Mouse (Mus musculus): ENCODE measurements around the gene Ubxn6. TPM values are rescaled to one million over a fixed set of nuclear protein-coding genes. Genes with fewer than 3 reads are reported as not detected.
A peak's percentile ranks its signal among the peaks of the same experiment; 100 is the strongest.

Gene Ubxn6
- polyA plus RNA-seq, 1 experiment from 2014 or later = 60.4 TPM

DNA sequence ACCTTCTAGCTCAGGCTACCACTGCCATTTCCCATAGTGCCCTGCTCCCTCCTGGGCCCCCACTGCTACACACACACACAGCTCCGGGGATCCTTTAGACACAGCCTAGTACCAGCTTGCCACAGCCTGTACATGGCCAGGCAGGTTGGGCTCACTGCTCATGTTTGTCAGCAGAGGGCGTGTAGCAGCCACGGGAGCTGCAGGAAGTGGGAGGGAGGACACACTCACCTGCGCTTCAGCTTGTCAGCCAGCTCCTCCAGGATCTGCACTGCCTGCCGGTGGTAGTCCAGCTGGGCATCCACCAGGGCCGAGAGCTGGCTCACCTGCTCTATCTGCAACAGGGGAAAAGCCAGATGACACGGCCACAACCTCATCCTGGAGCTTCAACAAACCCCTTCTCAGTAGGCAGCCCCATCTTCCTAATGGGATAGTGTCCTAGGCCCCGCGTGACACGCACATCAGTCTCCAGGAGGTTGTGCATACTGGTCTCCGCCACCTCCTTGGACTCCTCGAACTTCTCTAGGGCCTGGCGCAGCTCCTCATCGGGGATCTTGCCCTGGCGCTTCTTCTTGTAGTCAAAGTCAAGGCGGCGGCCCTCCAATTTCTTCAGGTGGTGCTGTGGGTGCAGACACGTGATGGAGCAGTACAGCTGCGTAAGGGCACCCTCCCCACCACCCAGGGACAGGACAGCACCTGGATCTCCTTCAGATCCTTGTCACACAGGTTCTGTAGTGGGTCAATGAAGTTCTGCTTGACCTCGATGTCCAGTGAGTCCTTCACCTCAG, 56.3 kb downstream of the Ubxn6 start:
- Histone ChIP-seq H3K36me3 (ENCODE audit: insufficient read depth, low read length) (peaks cover 45% of the 10 kb centered on the region), H3K27ac (ENCODE audit: low read length) (no peak overlapping the region), H3K27me3 (replicated peaks; ENCODE audit: insufficient read depth, low read length) (no peaks in the 10 kb centered on the region), H3K4me3 (ENCODE audit: low read depth, low read length) (no peak overlapping the region), H3K4me1 (ENCODE audit: insufficient read depth, low read depth, low read length) (no peaks in the 10 kb centered on the region), H3K9me3 (ENCODE audit: low read length) (no peaks in the 10 kb centered on the region), H3K4me2 (replicated peaks; ENCODE audit: low read depth, low read length) (no peak overlapping the region), H3K9ac (replicated peaks; ENCODE audit: low read depth) (no peak overlapping the region)
- ATAC-seq (peak; percentile 46), DNase-seq (ENCODE audit: low spot score) (peak; percentile 39)
- WGBS = 68% methylated on average over 20 of the region's 20 CpGs
- TF ChIP-seq CTCF (IDR thresholded peaks at IDR 0.05) (peak; percentile 61), EP300 (IDR thresholded peaks at IDR 0.05) (no peak)

DNA sequence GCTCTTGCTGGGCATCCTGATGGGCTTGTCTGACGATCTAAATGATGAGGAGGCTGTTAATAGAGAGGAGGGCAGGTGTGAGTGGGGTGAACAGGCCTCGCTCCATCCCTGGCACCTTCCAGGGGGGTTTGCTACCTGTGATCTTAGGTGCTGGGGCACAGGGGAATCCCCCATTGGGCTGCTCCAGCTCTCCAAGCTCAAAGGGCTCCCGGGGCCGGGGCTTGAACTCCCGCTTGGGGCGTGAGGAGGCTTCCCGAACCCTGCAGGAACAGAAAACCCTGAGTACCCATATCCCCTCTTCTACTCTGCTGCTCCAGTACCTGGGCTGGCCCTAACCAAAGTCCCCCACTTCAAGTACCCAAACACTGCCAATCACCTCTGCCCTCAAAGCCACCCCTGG, 57.0 kb downstream of the Ubxn6 start:
- no peak for TF ChIP-seq CTCF (IDR thresholded peaks at IDR 0.05)
- TF ChIP-seq EP300 (IDR thresholded peaks at IDR 0.05) = no peak
- no peak overlapping the region for H3K4me3 ChIP-seq (ENCODE audit: low read depth, low read length)
- H3K27me3 ChIP-seq (replicated peaks; ENCODE audit: insufficient read depth, low read length) = no peaks in the 10 kb centered on the region
- no peak for DNase-seq (ENCODE audit: low spot score)
- no peak overlapping the region for H3K27ac ChIP-seq (ENCODE audit: low read length)
- H3K4me1 ChIP-seq (ENCODE audit: insufficient read depth, low read depth, low read length) = no peaks in the 10 kb centered on the region
- no peak overlapping the region for H3K4me2 ChIP-seq (replicated peaks; ENCODE audit: low read depth, low read length)
- H3K9me3 ChIP-seq (ENCODE audit: low read length) = no peaks in the 10 kb centered on the region
- 82% methylated on average over 7 of the region's 7 CpGs for WGBS
- ATAC-seq = no peak
- no peak overlapping the region for H3K9ac ChIP-seq (replicated peaks; ENCODE audit: low read depth)
- peaks cover 45% of the 10 kb centered on the region for H3K36me3 ChIP-seq (ENCODE audit: insufficient read depth, low read length)

Other genes with a start within 250 kb of the Ubxn6 start
- 10.5 and 11.6 TPM in 2 replicates for gene Zfp119a, start 196.1 kb downstream of the Ubxn6 start, polyA plus RNA-seq (2015; fragmentation: Nextera tagmentation; extraction: Ambion mirVana)
- 10.9 and 11.1 TPM in 2 replicates for gene Zfp959, start 182.9 kb downstream of the Ubxn6 start, polyA plus RNA-seq (2015; fragmentation: Nextera tagmentation; extraction: Ambion mirVana)
- gene Zfp119b, start 125.5 kb downstream of the Ubxn6 start, polyA plus RNA-seq (2015; fragmentation: Nextera tagmentation; extraction: Ambion mirVana) = 10.0 and 11.0 TPM in 2 replicates
- gene Ebi3, start 122.4 kb downstream of the Ubxn6 start, polyA plus RNA-seq (2015; fragmentation: Nextera tagmentation; extraction: Ambion mirVana) = 3.1 and 3.3 TPM in 2 replicates
- gene Yju2, start 115.9 kb downstream of the Ubxn6 start, polyA plus RNA-seq (2015; fragmentation: Nextera tagmentation; extraction: Ambion mirVana) = 16.8 and 19.2 TPM in 2 replicates
- 3.1 and 3.4 TPM in 2 replicates for gene Shd, start 104.6 kb downstream of the Ubxn6 start, polyA plus RNA-seq (2015; fragmentation: Nextera tagmentation; extraction: Ambion mirVana)
- 0.36 and 0.37 TPM in 2 replicates for gene Fsd1, start 88.5 kb downstream of the Ubxn6 start, polyA plus RNA-seq (2015; fragmentation: Nextera tagmentation; extraction: Ambion mirVana)
- 49.1 and 57.4 TPM in 2 replicates for gene Stap2, start 69.4 kb downstream of the Ubxn6 start, polyA plus RNA-seq (2015; fragmentation: Nextera tagmentation; extraction: Ambion mirVana)
- 38.5 and 45.0 TPM in 2 replicates for gene Mpnd, start 69.3 kb downstream of the Ubxn6 start, polyA plus RNA-seq (2015; fragmentation: Nextera tagmentation; extraction: Ambion mirVana)
- gene Sh3gl1, start 38.4 kb downstream of the Ubxn6 start, polyA plus RNA-seq (2015; fragmentation: Nextera tagmentation; extraction: Ambion mirVana) = 97.1 and 105 TPM in 2 replicates
- 3.0 and 3.2 TPM in 2 replicates for gene Chaf1a, start 34.6 kb downstream of the Ubxn6 start, polyA plus RNA-seq (2015; fragmentation: Nextera tagmentation; extraction: Ambion mirVana)
- gene Hdgfl2, start 4.6 kb upstream of the Ubxn6 start, polyA plus RNA-seq (2015; fragmentation: Nextera tagmentation; extraction: Ambion mirVana) = 58.4 and 61.7 TPM in 2 replicates
- 0.05 and 0.08 TPM in 2 replicates for gene Plin4, start 34.8 kb upstream of the Ubxn6 start, polyA plus RNA-seq (2015; fragmentation: Nextera tagmentation; extraction: Ambion mirVana)
- 3.2 and 4.3 TPM in 2 replicates for gene Plin5, start 42.6 kb upstream of the Ubxn6 start, polyA plus RNA-seq (2015; fragmentation: Nextera tagmentation; extraction: Ambion mirVana)
- gene Lrg1, start 47.0 kb upstream of the Ubxn6 start, polyA plus RNA-seq (2015; fragmentation: Nextera tagmentation; extraction: Ambion mirVana) = 36.3 and 50.6 TPM in 2 replicates
- gene Sema6b, start 65.3 kb upstream of the Ubxn6 start, polyA plus RNA-seq (2015; fragmentation: Nextera tagmentation; extraction: Ambion mirVana) = 0.88 and 1.0 TPM in 2 replicates
- 4.7 and 5.6 TPM in 2 replicates for gene Tnfaip8l1, start 87.4 kb upstream of the Ubxn6 start, polyA plus RNA-seq (2015; fragmentation: Nextera tagmentation; extraction: Ambion mirVana)
- gene Mydgf, start 108.9 kb upstream of the Ubxn6 start, polyA plus RNA-seq (2015; fragmentation: Nextera tagmentation; extraction: Ambion mirVana) = 67.2 and 71.2 TPM in 2 replicates
- 25.7 and 30.3 TPM in 2 replicates for gene Dpp9, start 143.9 kb upstream of the Ubxn6 start, polyA plus RNA-seq (2015; fragmentation: Nextera tagmentation; extraction: Ambion mirVana)
- gene Fem1a, start 181.8 kb upstream of the Ubxn6 start, polyA plus RNA-seq (2015; fragmentation: Nextera tagmentation; extraction: Ambion mirVana) = 8.2 and 8.4 TPM in 2 replicates
- 3.5 and 4.1 TPM in 2 replicates for gene Ticam1, start 201.8 kb upstream of the Ubxn6 start, polyA plus RNA-seq (2015; fragmentation: Nextera tagmentation; extraction: Ambion mirVana)
- 95.3 and 99.3 TPM in 2 replicates for gene Plin3, start 217.8 kb upstream of the Ubxn6 start, polyA plus RNA-seq (2015; fragmentation: Nextera tagmentation; extraction: Ambion mirVana)
- gene Arrdc5, start 225.3 kb upstream of the Ubxn6 start, polyA plus RNA-seq (2015; fragmentation: Nextera tagmentation; extraction: Ambion mirVana) = not detected in 2 replicates
- gene Uhrf1, start 228.3 kb upstream of the Ubxn6 start, polyA plus RNA-seq (2015; fragmentation: Nextera tagmentation; extraction: Ambion mirVana) = 7.0 and 8.4 TPM in 2 replicates

Measured in lung, postnatal 0 days (tissue).